10 mouse cellular contexts compared by ENCODE assay signal in genomic region chr14:27102720-27103119, GRCm38 (mm10). TPM values are rescaled to one million over a fixed set of nuclear protein-coding genes. Genes with fewer than 3 reads are reported as not detected.
A peak's percentile ranks its signal among the peaks of the same experiment; 100 is the strongest.
DNase-seq lines count a peak whose midpoint lies in the region; ATAC-seq and TF ChIP-seq lines count a peak whose summit lies in the region.
"Had no signal": no experiment of that assay in that cellular context is flagged by ENCODE, and none has a peak within 500 bp of the region (broad histone marks: within the 10 kb centered on the region; RNA-seq: fewer than 3 reads in every experiment).

No protein-coding gene starts in this region.

- H3K9ac ChIP-seq in intestine, embryonic 15.5 days: no peak overlapping the region
- no peak overlapping the region for H3K9ac ChIP-seq in intestine, postnatal 0 days (ENCODE audit: low read depth, low read length)
- no peak overlapping the region for H3K9ac ChIP-seq in embryonic facial prominence, embryonic 15.5 days
- H3K9ac ChIP-seq: lung, embryonic 15.5 days had no signal

- no peak overlapping the region for H3K27ac ChIP-seq in intestine, embryonic 15.5 days
- no peak overlapping the region for H3K27ac ChIP-seq in intestine, postnatal 0 days (ENCODE audit: low read depth, low read length)
- H3K27ac ChIP-seq in embryonic facial prominence, embryonic 15.5 days (replicated peaks): peak overlapping the region; percentile 52; the same call in 1 of the 2 replicates
- H3K27ac ChIP-seq: heart, embryonic 10.5 days; lung, embryonic 15.5 days had no signal

- H3K36me3 ChIP-seq in intestine, embryonic 15.5 days: no peaks in the 10 kb centered on the region; the same call in 1 of the 2 replicates
- H3K36me3 ChIP-seq in intestine, postnatal 0 days (ENCODE audit: control insufficient read depth, insufficient read depth): peaks cover 6% of the 10 kb centered on the region; the same call in 1 of the 2 replicates
- H3K36me3 ChIP-seq in embryonic facial prominence, embryonic 15.5 days: peaks cover 22% of the 10 kb centered on the region

- no peak for TF ChIP-seq CTCF in intestine, postnatal 0 days (IDR thresholded peaks at IDR 0.05; ENCODE audit: low read depth)

- peak; percentile 66 for DNase-seq in layer of hippocampus, adult 9-11 months
- peak; percentile 64 for DNase-seq in right cerebral cortex, adult 18-20 months
- DNase-seq in urinary bladder, postnatal 10 days (ENCODE audit: low spot score): no peak
- no peak for DNase-seq in heart, adult 18-20 months
- DNase-seq: kidney, adult 18-20 months had no signal

- H3K27me3 ChIP-seq in intestine, embryonic 15.5 days (replicated peaks): no peaks in the 10 kb centered on the region
- no peaks in the 10 kb centered on the region for H3K27me3 ChIP-seq in intestine, postnatal 0 days (replicated peaks; ENCODE audit: control insufficient read depth, insufficient read depth, low read length)
- no peaks in the 10 kb centered on the region for H3K27me3 ChIP-seq in embryonic facial prominence, embryonic 15.5 days
- H3K27me3 ChIP-seq: lung, embryonic 15.5 days had no signal

- H3K4me3 ChIP-seq in intestine, embryonic 15.5 days (replicated peaks): no peak overlapping the region
- no peak overlapping the region for H3K4me3 ChIP-seq in intestine, postnatal 0 days (ENCODE audit: low read depth, low read length)
- no peak overlapping the region for H3K4me3 ChIP-seq in embryonic facial prominence, embryonic 15.5 days (replicated peaks)
- H3K4me3 ChIP-seq: heart, embryonic 10.5 days; lung, embryonic 15.5 days had no signal

- H3K9me3 ChIP-seq in intestine, embryonic 15.5 days: no peaks in the 10 kb centered on the region
- no peaks in the 10 kb centered on the region for H3K9me3 ChIP-seq in intestine, postnatal 0 days (ENCODE audit: control insufficient read depth)
- H3K9me3 ChIP-seq in embryonic facial prominence, embryonic 15.5 days (replicated peaks): no peaks in the 10 kb centered on the region
- H3K9me3 ChIP-seq: heart, embryonic 10.5 days; lung, embryonic 15.5 days had no signal

- peaks cover 6% of the 10 kb centered on the region; the same call in 1 of the 2 replicates for H3K4me1 ChIP-seq in intestine, embryonic 15.5 days (replicated peaks)
- no peaks in the 10 kb centered on the region for H3K4me1 ChIP-seq in intestine, postnatal 0 days (replicated peaks; ENCODE audit: control insufficient read depth, insufficient read depth, low read length)
- peaks cover 24% of the 10 kb centered on the region for H3K4me1 ChIP-seq in embryonic facial prominence, embryonic 15.5 days
- H3K4me1 ChIP-seq: lung, embryonic 15.5 days had no signal

- no peak overlapping the region for H3K4me2 ChIP-seq in intestine, embryonic 15.5 days (replicated peaks)
- H3K4me2 ChIP-seq in intestine, postnatal 0 days (replicated peaks; ENCODE audit: low read depth): no peak overlapping the region
- no peak overlapping the region for H3K4me2 ChIP-seq in embryonic facial prominence, embryonic 15.5 days (replicated peaks)
- H3K4me2 ChIP-seq: lung, embryonic 15.5 days had no signal

- 68% methylated on average over 6 of the region's 6 CpGs for WGBS in intestine, embryonic 15.5 days
- 80% methylated on average over 6 of the region's 6 CpGs for WGBS in intestine, postnatal 0 days
- WGBS in embryonic facial prominence, embryonic 15.5 days: 43% methylated on average over 6 of the region's 6 CpGs

- ATAC-seq in intestine, embryonic 15.5 days: peak; percentile 57; the same call in 1 of the 2 replicates
- no peak for ATAC-seq in intestine, postnatal 0 days
- peak; percentile 55 for ATAC-seq in embryonic facial prominence, embryonic 15.5 days (ENCODE audit: insufficient number of reproducible peaks, low FRiP score, low TSS enrichment, low read depth)

RNA-seq across cellular contexts. Expression of gene Arhgef3, which starts 12.0 kb away (rescaled TPM):
- polyA plus RNA-seq in intestine, embryonic 15.5 days (2015; fragmentation: Nextera tagmentation; extraction: Ambion mirVana): 12.7 and 13.9 TPM in 2 replicates
- 10.0 and 12.2 TPM in 2 replicates for polyA plus RNA-seq in intestine, postnatal 0 days (2015; fragmentation: Nextera tagmentation; extraction: Ambion mirVana)
- 16.2 and 17.1 TPM in 2 replicates for polyA plus RNA-seq in embryonic facial prominence, embryonic 15.5 days (2015; fragmentation: Nextera tagmentation; extraction: Ambion mirVana)
- total RNA-seq in heart, adult 18-20 months (2021): 10 to 100 TPM; 24.5 to 26.1 TPM

Comparison
In these comparisons a context has a peak if more than half of its experiments do, and no peak if none do; other contexts are left out.
1. DNase-seq: peak in layer of hippocampus, adult 9-11 months (single experiment) and right cerebral cortex, adult 18-20 months (single experiment); none in urinary bladder, postnatal 10 days (single experiment) and heart, adult 18-20 months (0 of 2).